Mouse (Mus musculus): Measurements from ENCODE around the gene B4galnt4. TPM values are rescaled to one million over a fixed set of nuclear protein-coding genes. Genes with fewer than 3 reads are reported as not detected.

The B4galnt4 gene
- polyA plus RNA-seq, 1 experiment, result 7.7 TPM

DNA sequence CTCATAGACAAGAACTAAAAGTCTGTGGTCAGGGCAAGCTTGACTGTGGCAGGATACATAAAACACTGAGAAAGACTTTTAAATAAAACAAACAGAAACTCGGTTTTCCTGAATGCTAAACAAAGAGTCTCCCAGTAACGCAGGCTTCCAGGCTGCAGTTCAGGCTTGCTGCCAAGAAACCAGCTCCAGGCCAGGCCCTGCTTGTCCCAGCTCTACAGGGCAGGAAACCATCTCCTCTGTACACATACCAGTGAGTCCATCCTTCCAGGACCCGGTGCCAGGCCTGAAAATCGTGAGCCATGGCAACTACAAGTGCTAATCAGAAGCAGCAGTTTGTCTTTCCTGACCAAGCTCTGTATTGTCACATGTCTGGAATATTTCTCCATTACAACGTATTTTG, 19.2 kb upstream of the B4galnt4 start:
- peak; percentile 63 for DNase-seq (ENCODE audit: low read depth)

DNA sequence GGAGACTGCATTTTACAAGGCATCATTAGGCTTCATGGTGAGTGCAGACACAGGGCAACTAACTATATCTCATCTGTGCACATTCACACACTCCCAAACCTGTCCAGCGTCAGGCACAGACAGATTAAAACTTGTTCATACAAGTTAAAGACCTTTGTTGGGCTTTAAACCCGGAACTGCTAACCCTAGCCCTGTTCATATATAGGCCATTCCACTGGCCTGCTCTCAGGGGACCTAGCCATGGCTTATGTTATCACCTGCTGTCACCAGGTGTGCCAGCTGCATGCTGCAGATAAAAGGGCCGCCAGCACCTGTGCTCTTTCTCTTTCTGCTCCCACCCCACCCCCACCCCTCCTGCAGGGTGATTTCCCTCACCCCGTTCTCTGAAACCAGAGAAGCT, 18.4 kb upstream of the B4galnt4 start:
- peak; percentile 65 for DNase-seq (ENCODE audit: low read depth)

GRCm38 (mm10) chr7:141046931-141047580, 13.8 kb upstream of the B4galnt4 start:
- no peak for DNase-seq (ENCODE audit: low read depth)

DNA sequence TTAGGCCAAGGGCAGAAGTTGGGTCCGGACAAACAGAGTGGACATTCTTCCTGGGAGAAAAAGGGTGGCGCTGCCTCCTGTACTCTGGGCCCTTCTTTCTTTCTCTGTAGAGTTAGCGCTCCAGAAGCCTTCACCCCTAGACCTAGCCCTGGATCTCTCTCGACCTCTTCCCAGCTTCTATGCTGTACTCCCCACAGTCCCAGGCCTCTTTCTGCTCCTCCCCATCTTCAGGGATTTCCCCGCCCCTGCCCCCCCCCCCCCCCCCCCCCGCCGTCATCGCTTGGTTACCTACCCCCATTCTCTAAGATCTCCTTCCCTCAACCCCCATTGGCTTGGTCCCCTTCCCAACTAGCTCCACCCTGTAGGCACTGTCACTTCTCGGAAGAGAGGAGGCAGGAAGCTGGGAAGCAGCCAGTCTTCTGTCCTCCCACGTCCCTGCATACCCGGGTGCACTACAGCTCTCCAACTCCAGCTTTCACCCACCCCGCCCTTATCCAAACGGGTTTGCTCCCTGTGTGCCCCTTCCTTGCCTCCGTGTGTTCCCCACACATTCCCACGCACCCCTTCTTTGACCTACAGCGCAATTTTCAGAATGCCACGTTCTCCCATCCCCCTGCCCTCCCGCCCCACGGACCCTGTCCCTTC, 13.2 kb upstream of the B4galnt4 start:
- DNase-seq (ENCODE audit: low read depth), result peak; percentile 58

DNA sequence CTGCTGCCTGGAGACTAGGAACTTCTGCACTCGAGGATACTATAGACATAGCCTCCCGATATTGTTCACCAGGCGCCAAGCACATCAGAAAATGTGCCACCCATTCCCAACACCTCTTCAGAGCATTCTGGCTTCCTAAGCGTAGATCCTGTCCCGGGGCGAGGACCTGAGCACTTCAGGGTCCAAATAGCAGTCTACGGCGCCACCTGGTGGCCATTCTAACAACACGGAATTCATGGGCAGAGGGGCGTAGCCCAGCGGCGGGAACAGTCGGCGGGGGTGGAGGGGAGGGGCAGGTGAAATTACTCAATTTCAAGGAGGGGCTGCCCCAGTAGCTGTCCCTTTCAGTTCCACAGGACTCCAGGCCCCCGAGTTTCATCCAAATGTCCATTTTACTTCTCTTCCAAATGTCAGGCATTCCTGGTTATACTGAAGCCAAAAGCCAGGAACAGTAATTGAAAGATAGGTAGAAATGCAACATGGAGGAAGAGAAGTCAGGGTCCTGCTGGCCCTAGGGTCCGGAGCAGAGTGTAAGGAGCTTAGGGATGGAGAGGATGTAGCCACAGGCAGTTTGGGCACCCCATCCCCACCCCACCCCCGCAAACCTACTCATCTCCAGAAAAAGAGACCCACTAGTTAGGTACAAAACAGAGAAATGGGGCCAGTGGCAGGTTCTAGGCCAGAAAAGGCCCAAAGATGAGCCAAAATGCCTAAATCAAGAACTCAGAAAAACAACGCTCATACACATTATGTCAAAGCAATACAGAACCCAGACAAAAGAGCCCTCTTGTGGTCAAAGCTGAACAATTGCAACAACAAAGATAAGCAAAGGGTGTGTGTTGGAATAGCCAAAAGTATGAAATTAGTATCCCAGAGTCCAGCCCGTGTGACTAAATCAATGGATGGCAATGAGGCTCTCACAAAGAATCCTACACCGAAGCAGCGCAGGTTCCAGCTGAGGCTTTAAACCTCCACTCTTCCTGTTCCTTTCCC, 12.4 kb upstream of the B4galnt4 start:
- DNase-seq (ENCODE audit: low read depth), result peak; percentile 69

- peak; percentile 50 for DNase-seq (ENCODE audit: low read depth)
These were observed 11.6 kb upstream of the B4galnt4 start for GRCm38 (mm10) chr7:141049326-141049725.

DNA sequence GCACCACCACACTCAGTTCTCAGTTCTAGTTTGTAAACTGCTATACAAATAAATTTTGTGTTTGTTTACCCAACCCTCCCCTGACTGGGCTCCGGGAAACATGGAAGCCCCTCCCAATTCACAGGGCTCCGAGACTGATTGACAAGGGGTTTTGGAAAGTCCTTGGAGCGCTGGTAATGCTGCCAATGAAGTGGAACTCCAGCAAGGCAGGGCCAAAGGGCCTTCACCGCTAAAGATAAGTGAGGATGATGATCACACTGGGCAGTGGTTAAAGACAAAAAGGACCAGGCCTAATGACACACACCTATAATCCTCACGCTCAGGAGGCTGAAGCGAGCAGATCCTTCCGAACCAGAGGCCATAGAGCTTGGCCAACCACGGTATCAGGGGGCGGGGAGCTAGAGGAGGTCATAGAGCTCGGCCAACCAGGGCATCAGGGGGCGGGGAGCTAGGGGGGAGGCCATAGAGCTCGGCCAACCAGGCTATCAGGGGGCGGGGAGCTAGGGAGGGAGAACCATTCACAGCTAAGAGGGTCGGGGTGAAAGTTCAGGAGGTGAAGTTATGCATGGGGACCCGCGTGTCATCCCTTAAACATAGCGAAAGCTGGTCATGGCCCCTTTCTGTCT, 9.7 kb upstream of the B4galnt4 start:
- DNase-seq (ENCODE audit: low read depth), result no peak

DNA sequence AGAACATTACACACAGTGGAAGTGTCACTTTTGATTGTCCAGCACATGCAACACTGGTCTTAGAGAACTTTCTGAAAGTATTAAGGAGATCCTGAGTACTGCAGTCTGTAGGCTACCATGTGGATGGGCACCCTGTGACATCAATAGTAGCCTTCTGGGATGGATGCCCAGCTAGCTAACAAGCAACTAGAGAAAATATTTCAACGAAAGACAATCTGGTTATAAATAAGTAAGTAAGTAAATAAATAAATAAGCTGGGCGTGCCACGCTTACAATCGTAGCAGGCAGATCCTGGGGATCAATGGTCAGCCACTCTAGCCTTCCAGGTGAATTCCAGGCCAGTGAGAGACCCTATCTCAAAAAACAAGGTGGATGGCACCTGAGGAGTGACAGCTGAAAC, 8.9 kb upstream of the B4galnt4 start:
- DNase-seq (ENCODE audit: low read depth), result no peak

DNA sequence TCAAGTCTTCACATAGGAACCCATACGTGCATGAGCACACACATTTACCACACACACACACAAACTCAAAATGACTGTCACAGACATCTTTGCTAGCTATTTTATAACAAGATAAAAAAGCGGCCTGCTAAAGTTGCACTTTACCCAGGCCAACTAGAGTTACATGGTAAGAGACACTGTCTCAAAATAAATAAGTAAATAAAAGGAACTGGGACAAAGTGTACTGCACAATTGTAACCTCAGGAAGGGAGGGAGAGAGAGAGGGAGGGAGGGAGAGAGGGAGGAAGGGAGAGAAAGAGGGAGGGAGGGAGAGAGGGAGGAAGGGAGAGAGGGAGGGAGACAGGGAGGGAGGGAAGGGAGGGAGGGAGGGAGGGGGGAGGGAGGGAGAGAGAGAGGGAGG, 8.5 kb upstream of the B4galnt4 start:
- DNase-seq (ENCODE audit: low read depth), result no peak

- DNase-seq (ENCODE audit: low read depth), result no peak
These were observed 5.1 kb upstream of the B4galnt4 start for GRCm38 (mm10) chr7:141055785-141056184.

GRCm38 (mm10) chr7:141056976-141057375, 3.9 kb upstream of the B4galnt4 start:
- DNase-seq (ENCODE audit: low read depth), result no peak

DNA sequence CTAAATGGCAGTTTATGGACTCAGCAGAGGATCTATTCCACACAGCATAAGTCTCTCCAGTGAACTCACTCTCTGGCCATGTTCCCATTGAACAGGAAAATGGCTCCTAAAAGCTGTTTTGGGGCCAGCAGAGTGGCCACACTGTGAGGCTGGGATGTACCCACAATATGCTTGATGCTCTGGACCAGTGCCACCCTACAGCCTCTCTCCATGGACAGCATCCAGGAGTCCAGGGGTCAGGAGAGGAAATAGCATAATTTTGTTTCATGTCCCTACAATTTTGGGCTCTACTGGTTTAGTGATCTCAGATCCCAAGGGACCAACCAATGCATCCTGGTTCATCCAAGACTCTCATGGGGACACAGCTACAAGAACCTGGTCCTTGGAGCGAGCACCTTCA, 3.4 kb upstream of the B4galnt4 start:
- DNase-seq (ENCODE audit: low read depth), result no peak

- no peak for DNase-seq (ENCODE audit: low read depth)
These were observed 2.1 kb upstream of the B4galnt4 start for GRCm38 (mm10) chr7:141058601-141059341.

DNA sequence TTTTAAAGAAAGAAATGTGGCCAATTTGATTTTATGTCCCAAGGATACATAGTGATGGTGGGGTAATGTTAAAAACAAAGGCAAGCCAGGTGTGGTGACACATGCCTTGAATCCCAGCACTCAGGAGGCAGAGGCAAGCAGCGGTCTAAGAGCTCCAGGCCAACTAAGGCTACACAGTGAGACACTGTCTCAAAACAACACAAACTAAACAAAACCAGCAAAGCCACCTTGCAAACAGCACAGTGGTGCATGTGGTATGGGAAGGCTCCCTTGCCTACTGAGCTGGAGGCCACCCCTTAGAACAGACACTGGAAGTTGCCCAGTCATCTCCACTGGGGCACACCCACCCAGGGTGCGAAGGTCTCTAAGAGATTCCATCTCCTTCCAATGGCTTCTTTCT, 975 bp upstream of the B4galnt4 start:
- DNase-seq (ENCODE audit: low read depth), result no peak

GRCm38 (mm10) chr7:141061269-141061692, 377 bp downstream of the B4galnt4 start:
- DNase-seq (ENCODE audit: low read depth), result no peak

- no peak for DNase-seq (ENCODE audit: low read depth)
These were observed 1.6 kb downstream of the B4galnt4 start for GRCm38 (mm10) chr7:141062525-141062924.

- DNase-seq (ENCODE audit: low read depth), result no peak
These were observed 2.4 kb downstream of the B4galnt4 start for GRCm38 (mm10) chr7:141063353-141063752.

GRCm38 (mm10) chr7:141064175-141064574, 3.3 kb downstream of the B4galnt4 start:
- no peak for DNase-seq (ENCODE audit: low read depth)

DNA sequence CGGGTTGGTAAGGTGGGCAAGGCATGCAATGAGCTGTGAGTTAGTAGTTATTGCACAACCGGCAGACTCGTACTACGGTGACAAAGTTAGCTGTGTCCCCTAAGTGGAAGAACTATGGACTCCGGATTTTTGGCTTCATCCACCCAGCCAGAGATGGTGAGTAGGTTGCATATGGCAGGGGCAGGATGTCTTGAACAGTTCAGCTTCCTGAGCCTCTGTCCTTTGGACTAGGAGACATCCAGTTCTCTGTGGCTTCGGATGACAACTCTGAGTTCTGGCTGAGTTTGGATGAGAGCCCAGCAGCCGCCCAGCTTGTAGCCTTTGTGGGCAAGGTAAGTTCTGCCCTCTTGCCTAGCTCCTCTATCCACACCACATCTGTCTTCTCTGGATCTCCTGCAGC, 3.7 kb downstream of the B4galnt4 start:
- DNase-seq (ENCODE audit: low read depth), result no peak

DNA sequence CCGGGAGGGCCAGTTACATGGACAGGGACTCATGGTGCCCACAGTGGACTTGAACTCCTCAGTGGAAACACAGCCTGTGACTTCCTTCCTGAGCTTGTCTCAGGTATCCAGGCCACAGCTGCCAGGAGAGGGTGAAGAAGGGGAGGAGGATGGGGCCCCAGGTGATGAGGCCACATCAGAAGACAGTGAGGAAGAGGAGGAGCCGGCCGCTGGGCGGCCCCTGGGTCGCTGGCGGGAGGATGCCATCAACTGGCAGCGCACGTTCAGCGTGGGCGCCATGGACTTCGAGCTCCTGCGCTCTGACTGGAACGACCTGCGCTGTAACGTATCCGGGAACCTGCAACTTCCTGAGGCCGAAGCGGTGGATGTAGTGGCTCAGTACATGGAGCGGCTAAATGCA, 7.4 kb downstream of the B4galnt4 start:
- DNase-seq (ENCODE audit: low read depth), result no peak
